Mouse (Mus musculus) urinary bladder, adult 18-20 months (tissue): ENCODE data around the gene Sorbs1.

Experiments used
- DNase-seq, 2 experiments: peaks; one replicate each; pipeline ENCODE4 v3.0.0; 2022; ENCODE audit warnings: low spot score in 2 of 2, mixed read lengths in 2 of 2

Sorbs1 gene

DNA sequence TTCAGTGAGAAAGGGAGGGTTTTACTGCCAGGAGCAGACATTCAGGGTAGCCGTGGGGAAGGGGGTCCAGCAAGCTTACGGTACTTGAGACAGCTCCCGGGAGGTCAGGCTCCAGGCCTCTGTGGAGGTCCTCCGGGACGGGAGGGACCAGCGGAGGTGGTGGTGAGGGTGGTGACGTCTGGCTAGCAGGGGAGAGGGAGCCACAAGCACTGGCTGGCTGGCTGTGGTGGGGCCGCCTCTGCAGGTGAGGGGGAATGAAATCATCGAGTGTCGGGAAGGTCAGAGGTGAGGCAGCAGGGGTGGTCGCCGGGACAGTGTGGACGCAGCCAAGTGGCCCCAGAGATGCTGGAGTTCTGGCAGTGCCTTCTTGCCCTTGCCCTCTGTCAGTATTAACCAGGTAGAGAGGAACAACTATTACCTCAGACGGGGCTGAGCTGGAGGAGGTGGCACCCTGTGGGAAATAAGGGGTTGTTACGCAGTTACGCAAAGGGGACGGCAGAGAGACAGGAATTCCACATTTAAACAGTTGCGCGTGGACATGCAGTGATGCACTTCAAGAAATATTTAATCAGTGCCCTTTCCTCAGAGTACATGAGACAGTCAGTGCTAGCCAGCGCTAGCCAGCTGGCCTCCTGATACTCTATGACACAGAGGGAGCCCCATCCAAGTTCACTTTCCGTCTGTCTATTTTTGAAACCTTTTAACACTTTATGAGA is 136.9 kb downstream of the Sorbs1 start:
- DNase-seq: no peak

GRCm38 (mm10) chr19:40374720-40375119 is 138.9 kb downstream of the Sorbs1 start:
- DNase-seq: no peak

DNA sequence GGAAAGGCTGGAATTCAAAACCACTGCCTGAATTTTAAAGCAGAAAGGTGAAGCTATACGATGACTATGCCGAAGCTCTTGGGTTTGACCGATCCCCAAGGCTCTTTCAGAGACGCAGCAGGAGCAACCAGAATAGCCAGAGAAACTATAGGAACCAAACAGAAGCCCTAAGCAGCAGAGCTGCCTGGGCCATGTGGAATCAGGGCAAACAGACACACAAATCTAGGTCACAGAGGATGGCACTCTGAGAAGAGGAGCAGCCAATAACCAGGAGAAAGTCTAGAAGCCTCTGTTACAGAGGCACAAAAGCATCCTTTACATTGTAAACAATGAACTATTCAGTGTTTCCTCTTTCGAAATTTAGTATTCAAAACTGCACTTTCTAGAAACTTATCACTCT is 140.9 kb downstream of the Sorbs1 start:
- no peak for DNase-seq

- no peak for DNase-seq
These were observed 141.7 kb downstream of the Sorbs1 start for GRCm38 (mm10) chr19:40371866-40372265.

DNA sequence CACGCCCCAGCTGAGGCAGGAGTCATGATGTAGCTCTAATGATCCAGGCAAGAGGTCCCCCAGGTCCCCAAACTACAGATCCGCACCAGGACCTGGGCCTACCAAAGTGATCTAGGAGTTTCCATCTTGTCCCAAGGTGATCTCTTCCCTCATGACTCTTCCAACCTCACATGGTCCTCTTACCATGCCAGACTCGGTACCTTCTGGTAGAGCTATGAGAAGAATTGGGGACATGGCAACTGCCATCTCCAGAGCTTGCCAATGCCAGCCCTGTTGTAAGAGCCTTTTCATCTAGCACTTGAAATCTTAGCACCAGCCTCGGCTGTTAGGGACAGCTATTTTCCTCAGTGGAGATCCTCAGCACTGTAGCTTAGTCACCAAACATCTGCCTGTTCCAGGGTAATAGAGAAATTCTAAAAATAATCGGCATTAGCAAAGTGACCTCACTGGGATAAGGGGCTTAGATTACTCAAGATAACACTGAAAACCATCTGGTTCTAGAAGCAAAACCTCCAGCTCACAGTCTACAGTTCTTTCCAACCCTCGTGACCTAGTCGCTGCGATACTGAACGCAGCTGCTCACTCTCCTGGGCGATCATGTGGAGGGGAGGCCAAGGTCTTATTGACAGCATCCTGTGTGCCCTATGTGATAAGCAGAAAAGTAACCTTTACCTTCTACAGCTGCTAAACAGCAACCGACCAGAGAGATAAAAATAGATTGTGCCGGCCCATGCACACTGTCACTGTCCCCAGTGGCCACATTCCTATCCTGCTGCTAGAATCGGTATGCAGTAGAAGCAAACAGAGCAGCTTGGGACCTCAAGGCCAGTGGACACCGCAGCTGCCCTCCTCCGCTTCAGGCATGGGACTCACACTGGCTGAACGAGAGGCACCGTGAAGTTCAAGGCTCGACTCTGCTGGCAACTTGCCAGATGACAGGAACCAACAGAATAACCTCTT is 143.4 kb downstream of the Sorbs1 start:
- DNase-seq: no peak

GRCm38 (mm10) chr19:40368517-40368916 is 145.1 kb downstream of the Sorbs1 start:
- DNase-seq: no peak

DNA sequence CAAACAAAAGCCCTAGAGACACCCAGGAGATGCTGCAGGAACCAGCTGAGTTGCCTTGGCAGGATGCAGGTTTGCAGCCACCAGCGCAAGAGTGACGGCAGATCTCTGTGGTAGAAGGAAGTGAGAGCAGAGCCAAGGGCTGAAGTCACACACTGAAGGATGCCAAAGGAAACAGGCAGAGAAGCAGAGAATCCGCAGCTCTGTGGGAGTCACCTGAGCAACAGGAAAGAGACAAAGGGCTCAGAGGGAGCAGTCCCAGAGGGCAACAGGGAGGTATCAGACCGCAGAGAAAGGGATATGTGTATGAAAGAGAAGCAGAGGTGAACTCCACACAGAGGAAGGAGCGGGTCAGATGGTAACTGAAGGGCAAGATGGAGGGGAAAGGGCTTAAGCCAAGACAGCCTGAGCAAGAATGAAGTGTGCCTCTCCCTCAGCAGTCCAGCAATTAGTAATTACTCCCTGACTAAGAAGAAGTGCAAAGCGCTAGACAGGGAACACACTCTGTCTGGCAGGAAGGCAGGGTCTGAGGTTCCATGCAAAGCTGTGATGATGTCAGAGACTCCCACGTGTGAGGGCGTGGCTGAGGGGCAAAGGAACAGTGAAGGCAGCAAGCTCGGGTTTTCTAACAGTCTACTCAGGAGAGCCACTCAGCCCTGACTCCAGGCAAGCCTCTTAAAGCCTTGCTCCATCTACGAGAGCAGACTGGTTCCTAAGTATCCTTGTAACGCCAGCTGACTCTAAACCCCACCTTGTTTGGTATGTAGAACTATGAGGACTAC is 147.2 kb downstream of the Sorbs1 start:
- DNase-seq: no peak

DNA sequence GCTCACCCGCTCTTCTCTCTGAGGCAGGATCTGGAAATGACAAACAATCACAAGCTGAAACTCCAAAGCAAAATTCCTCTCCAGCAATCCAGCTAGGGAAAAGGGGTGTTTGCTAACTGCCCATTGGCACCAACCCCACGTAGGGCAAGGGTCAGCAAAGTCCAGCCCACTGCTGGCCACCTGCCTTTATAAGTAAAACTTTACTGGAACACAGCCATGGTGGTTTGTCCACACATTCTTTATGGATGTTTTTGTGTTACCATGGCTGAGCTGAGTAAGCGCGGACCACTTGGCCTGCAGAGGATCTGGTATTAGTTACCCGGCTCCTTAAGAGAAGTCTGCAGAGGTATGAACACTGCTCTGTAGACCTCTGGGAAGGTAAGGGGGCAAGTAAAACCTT is 148.4 kb downstream of the Sorbs1 start:
- no peak for DNase-seq

DNA sequence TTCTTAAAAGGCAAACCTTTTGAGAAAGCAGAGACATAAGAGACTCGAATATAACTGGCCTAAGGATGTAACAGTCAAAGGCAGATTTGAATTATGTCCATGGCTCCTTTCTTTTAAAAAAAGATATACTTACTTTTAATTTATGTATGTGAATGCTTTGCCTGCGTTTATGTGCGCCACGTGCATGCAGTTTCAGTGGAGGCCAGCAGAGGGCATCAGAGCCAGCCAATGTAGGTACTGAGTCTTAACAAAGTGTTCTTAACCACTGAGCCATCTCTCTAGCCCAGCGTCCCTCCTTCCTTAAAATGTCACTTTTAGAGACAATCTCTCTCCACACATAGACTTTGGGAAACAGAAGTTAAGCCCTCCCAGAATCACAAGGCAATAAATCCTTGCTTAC is 150.1 kb downstream of the Sorbs1 start:
- no peak for DNase-seq

DNA sequence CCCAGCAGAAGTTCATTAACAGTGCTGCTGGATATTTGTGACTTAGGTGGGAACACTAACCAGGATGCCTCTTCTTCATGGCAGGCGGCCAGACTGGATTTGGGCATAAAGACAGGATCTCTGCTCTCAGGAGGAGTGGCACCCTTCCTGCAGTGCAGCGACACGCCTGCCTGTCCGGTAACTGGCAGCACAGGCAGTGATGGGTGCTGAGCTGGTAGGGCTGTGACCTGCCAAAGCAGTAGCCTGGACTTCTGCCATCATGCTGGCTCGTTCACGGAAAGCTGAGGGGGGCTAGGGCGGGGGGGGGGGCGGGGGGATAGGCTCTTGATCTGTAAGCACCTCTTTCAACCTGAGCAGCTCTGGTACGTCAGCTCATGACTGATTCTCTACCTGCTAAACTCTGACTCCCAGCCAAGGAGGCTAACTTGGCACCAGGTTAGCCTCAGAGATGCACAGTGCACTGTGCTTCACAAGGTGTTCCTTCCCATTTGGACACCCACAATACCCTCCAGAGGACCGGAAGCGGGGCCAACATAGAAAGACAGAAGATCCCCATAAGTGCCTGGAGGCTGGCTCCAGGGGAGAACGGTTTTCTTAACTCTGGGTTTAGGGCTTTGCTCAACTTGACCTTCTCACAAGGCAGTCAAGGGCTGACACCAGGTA is 151.2 kb downstream of the Sorbs1 start:
- DNase-seq: no peak

- no peak for DNase-seq
These were observed 153.7 kb downstream of the Sorbs1 start for GRCm38 (mm10) chr19:40359712-40360394.

DNA sequence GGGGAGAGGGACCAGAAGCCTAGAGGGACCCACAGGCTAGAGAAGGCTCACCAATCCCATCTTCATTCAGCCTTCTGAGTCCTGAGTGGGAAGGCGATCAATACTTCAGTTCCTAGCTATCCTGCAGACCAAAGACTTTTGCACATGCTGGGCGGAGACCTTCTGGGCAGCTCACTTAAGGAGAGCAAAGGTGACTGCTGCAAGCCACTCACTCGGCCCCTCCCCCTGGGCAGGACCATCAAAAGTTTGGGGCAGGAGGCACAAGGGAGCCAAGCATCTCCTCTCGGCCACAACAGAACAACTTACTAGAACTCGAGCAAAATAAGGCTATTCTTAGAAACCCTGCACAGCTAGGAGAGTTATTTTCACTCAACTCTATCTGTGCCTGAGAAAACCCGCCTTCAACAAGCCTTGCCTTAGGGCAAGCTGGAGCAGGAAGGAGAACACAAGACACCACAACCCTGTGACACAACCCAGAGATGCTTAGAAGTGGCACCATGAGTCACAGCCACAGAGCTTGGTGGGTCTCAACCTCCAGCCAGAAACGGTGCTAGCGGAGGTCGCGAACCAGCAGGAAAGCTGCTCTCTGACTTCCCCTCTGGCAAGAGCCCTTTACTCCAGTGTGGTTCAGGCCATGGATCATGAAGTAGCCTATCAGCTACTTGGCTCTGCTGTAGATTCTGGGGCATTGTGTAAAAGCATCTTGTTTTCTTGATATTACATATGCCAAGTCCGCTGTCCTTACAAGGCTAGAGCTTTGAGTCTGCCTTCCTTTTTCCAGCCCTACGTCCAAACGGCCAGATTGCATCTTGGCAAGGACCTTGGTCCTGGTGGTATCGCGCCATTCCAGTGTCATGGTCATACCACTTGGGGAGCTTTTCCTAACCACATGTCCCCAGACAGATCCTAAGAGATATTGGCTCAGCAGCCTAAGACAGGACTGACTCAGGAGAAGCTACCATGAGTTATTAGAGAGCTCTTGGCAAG is 156.8 kb downstream of the Sorbs1 start:
- DNase-seq: no peak

- DNase-seq: no peak
These were observed 158.5 kb downstream of the Sorbs1 start for GRCm38 (mm10) chr19:40355075-40355474.

DNA sequence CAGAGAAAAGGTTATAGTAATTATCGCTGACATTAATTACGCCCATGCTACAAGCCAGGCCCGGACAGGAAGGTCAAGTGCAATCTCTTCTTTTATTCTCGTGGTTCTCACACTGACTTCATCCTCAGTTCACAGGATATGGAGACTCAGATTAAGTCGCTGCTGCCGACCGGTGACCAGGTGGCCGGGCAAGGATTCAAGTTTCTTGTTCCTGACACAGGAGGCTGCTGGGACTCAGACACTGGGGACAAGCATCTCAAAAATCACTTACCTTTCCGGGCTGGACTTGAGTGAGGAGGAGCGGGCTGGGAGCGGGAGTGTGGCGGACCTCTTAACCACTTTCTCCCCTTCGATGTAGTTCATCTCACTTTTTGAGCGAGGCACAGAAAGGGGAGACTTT is 161.6 kb downstream of the Sorbs1 start:
- no peak for DNase-seq

DNA sequence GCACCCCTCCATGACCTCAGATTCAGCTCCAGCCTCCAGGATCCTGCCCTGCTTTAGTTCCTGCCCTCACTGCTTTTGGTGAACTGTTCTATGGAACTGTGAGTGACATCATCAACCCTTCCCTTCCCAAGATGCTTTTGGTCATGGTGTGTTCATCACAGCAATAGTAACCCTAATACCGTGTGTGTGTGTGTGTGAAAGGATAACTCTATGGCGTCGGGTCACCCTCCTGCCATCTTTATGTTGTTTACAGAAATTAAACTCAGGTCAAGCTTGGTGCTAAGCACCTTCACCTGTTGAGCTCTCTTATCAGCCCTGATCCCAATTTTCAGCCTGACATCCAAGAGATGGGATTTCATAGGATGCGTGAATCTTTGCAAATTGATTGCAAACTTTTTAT is 162.7 kb downstream of the Sorbs1 start:
- no peak for DNase-seq

DNA sequence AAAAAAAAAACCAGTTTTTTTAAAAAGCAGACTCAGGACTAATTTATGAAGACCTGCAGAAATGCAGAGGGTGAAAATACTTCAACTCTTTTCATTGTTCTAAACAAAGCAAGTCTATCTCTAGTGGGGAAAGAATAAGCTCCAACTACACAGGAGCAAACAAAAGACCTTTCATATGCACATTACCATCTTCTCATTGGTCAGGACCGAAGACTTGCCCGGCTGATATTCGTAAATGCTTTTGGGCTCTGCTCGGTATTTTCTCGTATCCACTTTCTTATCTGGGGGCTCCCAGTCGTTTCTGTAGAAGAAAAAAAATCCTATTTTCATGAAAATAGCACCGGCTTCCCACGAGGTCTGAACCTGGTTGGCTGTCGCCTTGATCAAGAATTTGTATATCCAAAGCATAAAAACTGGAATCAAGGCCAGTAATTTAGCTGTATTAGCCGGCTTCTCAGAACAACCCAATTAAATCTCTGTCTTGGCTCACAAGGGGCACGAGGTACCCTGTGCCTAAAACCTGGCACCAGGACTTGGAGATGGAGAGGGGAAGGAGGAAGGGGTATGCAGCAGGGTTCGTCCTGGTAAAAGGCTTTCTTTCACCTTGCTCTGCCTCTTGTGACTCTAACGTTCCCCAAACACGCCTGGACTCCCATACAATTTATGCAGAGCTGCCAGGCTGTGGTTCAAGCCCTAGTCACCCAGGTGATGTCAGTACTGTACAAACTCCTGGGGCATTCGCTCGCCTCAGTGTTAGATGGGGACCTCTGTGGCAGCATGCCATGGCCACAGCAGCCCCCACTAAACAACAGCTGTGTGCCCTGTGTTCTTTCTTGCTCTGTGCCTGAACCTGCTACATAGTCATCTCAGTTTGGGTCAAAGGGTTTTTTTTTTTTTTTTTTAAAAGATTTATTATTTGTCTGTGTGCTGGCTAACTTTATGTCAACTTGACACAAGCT is 163.6 kb downstream of the Sorbs1 start:
- no peak for DNase-seq

GRCm38 (mm10) chr19:40349281-40349680 is 164.3 kb downstream of the Sorbs1 start:
- no peak for DNase-seq

DNA sequence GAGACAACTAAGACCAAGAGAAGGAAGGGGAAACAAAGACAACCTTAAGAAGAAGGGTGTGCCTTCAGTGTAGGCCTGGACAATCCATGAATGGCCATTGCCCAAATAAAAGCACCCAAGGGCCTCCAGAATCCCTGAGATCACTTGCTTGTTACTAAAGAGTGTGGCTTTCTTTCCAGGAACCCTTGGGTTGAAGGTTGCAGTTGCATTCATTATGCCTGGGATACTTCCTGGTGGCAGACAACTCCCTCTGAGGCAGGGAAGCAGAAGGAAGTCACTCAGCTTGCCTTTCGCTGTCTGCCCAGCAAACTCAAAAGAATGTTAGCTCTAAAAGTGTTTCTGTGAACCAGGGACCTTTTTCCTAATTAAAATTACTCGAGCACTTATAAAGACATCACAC is 164.9 kb downstream of the Sorbs1 start:
- no peak for DNase-seq

DNA sequence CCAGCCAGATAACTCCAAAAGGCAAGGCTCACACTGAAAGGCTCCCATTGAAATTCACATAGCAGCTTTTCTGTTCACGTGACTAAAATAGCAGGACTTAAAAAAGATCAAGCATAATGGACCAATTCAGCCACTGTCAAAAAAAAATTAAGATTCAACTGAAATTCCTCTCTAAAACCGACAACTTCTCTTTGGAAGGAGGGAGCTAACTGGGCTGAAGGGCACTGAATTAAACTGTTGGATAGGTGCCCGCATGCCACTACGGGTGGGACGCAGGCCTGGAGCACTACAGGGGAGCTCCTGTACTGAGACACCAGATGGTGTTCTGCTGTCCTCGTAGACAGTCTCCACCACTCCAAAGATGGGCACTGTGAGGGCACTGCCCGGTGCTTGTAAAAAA is 165.4 kb downstream of the Sorbs1 start:
- DNase-seq: no peak
